Mouse (Mus musculus) mouse trophoblast stem cell (cell line): ENCODE data around the gene Fkbp4.

Source experiments
- in situ Hi-C, 2 experiments: fragments of 300-500 bp; cut with MseI, MboI; formaldehyde crosslinking; loops; 2 replicates in 1 of 2; 3 replicates in 1 of 2; pipeline ENCODE4 v1.15.1; 2025

Gene Fkbp4

GRCm38 (mm10) chr6:128438317-128438870 lies at the start of gene Fkbp4:
Gene Fkbp4 (minus strand): TSS chr6:128438677.
- in situ Hi-C loops: no loop called here

- in situ Hi-C loops: no loop called here
Measured at GRCm38 (mm10) chr6:128487736-128488135, 49.3 kb upstream of the Fkbp4 start.

- in situ Hi-C loops: no loop called here
Measured at GRCm38 (mm10) chr6:128479463-128480454, 41.3 kb upstream of the Fkbp4 start.

DNA sequence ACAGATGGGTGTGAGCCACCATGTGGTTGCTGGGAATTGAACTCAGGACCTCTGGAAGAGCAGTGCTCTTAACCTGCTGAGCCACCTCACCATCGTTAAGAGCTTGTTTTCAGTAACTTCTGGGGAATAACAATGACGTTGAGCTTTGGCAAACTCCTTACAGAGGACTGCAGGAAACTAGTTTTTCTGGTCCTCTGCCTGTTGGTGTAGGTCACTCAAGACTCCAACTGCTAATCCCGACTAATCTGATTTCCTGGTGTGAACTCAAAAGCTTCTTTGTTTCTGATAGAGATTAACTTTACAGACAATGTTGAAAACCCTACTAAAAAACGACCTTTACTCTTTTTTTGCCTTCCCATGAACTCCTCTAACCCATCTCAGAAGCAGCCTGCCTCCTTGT lies 39.0 kb upstream of the Fkbp4 start:
- in situ Hi-C loops: no loop called here

DNA sequence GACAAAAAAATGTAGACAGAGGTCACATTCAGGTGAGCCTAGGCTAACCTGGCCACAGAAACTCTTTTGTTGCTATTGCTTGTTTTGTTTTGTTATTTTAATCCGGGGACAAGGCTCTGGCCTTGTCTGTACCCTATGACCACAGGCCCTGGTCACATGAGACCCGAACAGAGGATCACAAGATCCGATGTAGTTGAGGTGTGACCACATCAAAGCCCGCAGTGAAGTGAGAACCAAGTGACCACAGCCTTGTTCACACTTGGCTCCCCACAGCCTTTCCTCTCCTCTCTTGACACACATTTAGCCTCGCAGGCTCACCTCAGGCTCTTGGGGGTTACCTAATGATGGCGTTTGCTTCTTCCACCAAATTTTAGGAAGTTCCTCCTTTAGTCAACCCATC lies 35.6 kb upstream of the Fkbp4 start:
- in situ Hi-C loops: no loop called here

- in situ Hi-C loops: no loop called here
Measured at GRCm38 (mm10) chr6:128469451-128469850, 31.0 kb upstream of the Fkbp4 start.

GRCm38 (mm10) chr6:128467298-128467697 lies 28.8 kb upstream of the Fkbp4 start:
- in situ Hi-C loops: no loop called here

DNA sequence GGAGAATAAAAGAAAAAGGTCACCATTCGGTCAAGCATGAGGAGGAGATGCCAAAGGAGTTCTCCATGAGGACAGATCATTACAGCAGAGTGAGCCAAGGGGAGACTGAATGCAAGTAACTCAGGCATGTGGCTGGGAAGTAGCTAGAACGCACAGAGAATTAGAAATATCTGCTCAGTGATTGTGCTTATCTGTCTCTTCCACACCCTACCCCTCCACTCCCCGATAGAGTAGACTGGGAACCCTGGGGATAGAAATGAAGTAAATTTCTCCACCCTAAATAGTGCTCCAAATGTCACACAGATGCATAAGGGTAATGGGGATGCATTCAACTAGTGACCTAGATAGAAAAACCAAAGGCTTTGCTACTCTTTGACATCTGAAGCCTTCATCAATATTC lies 28.1 kb upstream of the Fkbp4 start:
- in situ Hi-C loops: no loop called here

- in situ Hi-C loops: no loop called here
Measured at GRCm38 (mm10) chr6:128466043-128466442, 27.6 kb upstream of the Fkbp4 start.

GRCm38 (mm10) chr6:128464996-128465395 lies 26.5 kb upstream of the Fkbp4 start:
- in situ Hi-C loops: no loop called here

DNA sequence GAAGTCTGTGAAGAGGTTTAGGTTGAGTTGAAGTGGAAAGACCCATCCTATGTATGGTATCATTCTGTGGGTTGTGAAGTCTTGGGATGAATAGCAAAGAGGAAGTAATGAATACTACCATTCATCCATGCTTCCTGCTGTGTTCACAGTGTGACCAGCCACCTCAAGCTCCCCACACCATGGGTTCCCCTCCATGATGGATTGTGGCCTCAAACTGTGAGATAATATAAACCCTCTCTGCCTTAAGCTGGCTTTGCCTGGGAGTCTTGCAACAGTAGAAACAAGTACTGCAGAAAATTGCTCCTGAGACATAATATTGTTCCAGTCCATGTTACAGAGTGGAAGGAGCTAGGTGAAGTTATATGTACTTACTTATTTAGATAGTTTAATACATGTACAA lies 23.1 kb upstream of the Fkbp4 start:
- in situ Hi-C loops: no loop called here

GRCm38 (mm10) chr6:128460729-128461503 lies 22.4 kb upstream of the Fkbp4 start:
- in situ Hi-C loops: no loop called here

- in situ Hi-C loops: no loop called here
Measured at GRCm38 (mm10) chr6:128460321-128460720, 21.8 kb upstream of the Fkbp4 start.

DNA sequence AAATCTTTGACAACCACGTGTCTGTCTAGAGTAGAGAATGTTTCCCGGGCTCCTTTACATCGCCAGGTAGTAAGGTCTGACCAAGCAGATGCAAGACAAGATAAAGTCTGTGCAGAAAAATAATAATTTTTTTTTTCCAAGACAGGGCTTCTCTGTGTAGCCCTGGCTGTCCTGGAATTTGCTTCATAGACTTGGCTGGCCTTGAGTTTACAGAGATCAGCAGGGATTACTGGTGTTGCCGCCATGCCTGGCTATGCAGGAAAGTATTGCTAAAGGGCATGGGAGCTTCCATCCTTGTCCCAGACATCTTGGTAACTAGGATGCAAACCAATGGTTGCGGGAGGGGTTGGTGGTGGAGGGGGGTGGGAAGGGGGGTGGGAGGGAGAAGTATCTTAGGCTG lies 18.7 kb upstream of the Fkbp4 start:
- in situ Hi-C loops: no loop called here

DNA sequence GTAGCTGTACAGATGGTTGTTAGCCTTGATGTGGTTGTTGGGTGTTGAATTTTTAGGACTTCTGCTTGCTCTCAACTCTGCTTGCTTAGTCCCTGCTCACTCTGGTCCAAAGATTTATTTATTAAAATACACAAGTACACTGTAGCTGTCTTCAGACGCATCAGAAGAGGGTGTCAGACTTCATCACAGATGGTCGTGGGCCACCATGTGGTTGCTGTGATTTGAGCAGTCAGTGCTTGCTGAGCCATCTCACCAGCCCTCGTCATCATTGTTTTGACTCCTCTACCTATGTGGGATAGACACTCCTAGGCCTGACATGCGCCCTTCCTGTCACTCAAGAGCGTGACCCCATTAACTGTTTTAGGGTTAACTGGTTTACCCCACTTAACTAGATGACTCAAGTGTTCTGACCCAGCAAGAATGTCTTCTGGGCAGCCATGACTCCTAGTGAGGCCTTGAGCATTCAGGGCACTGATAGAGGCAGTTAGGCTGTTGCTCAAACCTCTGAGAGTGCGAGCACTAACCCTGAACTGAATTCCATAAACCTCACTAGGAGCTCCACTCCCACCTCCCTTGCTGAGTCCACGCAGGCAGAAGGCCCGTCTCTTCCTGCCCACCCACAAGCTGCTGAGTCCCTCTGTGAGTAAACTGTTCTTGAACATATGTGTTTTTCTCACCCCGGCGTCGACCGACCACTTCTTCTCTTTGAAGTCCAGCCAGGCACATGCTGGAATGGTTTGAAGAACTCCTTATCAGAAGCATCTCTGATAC lies 17.5 kb upstream of the Fkbp4 start:
- in situ Hi-C loops: no loop called here

DNA sequence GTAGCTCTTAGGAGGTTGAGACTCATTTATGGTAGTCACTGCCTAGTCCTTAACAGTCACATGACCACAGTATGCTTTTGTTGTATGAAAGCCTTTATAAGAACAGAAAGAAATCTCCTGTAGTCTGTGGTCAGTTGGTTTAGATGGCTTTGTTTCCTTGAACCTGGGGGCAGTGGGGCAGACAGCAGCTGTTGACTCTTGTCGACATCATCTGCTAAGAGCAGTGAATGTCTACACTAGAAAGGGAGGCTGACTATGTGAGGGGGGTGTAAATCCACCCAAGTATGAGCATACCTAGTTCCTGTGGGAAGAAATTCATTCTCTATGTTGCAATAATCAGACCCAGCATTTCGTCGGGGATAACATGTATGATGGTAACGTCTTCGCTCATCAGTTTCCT lies 8.6 kb upstream of the Fkbp4 start:
- in situ Hi-C loops: no loop called here

- in situ Hi-C loops: no loop called here
Measured at GRCm38 (mm10) chr6:128445761-128446535, 7.5 kb upstream of the Fkbp4 start.

DNA sequence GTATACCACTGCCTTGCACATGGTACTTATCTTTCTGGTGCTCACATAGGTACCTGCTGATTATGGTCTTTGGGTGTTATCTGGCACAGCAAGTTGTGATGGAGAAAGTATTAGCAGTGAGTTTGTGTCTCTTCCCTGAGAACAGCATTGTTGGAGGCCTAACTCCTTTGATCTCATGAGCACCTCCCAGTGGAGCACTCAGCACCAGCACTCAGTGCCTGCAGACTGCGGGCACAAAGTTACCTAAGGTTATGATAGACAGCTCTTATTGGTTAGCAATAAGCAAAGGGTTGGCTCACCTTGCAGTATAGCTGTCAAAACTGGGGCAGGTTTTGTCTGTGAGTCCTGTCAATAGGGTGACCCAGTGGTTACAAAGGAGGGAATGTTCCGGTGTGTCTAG lies 1.8 kb upstream of the Fkbp4 start:
- in situ Hi-C loops: no loop called here

- in situ Hi-C loops: no loop called here
Measured at GRCm38 (mm10) chr6:128438871-128439341, 429 bp upstream of the Fkbp4 start.

GRCm38 (mm10) chr6:128437731-128438316 lies 653 bp downstream of the Fkbp4 start:
- in situ Hi-C loops: no loop called here
